Mouse (Mus musculus): ENCODE measurements at regions not wholly inside any gene's neighbourhood (a gene's known extent, or its start where the extent isn't known, plus 50 kb on each side); places are given as distances from the start of the nearest gene placed in this dataset.

DNA sequence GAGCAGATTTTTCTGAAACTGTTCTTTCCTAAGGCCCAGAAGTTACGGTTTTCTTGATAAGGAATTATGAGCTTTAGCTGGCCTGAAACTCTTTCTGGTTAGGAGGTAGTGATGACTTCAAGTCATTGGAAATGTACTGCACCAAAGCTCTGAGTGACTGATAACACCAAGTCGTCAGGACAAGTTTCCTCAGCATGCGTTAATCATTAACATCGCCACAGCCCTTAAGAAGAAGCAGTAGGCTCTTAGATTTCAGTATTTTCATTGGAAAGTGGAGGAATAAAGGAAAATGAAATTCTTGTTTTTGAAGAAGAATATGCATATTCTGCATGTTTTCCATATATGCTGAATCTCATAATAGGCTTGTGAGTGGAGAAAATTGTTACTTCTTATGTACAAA lies 390.3 kb upstream of the Gm11114 start:
- DNase-seq (ENCODE audit: low read depth, low spot score) = no peak

DNA sequence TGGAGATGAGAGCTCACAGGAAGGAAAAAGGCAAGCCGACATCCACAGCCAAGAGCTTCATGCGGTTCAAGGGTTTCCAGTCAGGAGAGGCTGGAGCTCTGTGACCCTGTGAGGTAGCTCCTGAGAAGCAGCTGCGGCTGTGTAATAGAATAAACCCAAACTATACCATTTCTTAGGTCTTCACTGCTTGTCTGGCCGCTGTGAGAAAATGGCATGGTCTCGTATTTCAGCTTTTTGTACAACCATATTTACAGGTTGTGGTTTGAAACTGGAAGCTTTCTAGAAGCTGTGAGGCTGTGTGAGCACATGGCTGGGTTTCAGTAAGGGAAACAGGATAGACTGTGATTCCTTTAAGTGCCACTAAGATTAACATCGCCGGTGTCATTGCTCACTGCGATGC lies 388.6 kb upstream of the Gm11114 start:
- DNase-seq (ENCODE audit: low read depth, low spot score) = no peak

GRCm38 (mm10) chr9:84936291-84937055 lies 376.1 kb upstream of the Gm11114 start:
- DNase-seq (ENCODE audit: low read depth, low spot score) = no peak

DNA sequence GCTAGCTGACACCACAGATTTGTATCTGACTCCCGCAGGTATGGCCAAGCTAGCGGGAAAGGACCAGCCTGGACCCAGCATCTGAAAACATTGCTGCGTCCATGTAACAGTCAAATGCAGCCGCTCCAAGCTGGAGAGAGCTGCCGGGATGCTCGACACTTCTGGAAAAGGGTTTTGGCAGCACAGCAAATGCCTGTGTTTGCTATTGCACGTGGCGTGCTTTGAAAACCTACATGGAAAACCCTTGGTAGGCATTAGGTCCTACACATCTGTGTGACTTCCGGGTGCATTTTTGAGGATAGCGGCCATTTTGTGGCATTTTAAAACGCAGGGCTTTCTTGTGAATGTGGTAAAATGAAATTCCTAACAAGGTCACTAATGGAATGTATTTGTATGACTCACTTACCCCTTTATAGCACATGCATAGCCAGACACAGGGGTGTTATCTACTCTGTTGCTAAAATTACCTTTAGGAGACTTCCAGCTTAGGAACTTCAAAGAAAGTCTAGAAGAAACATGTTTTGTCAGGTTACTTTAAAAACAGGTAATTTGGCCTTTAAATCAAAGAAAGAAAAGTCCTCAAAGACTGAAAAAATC lies 345.9 kb upstream of the Gm11114 start:
- DNase-seq (ENCODE audit: low read depth, low spot score) = no peak

GRCm38 (mm10) chr9:84969975-84970608 lies 342.5 kb upstream of the Gm11114 start:
- no peak for DNase-seq (ENCODE audit: low read depth, low spot score)

- no peak for DNase-seq (ENCODE audit: low read depth, low spot score)
Observed at GRCm38 (mm10) chr9:84977470-84977869, 335.1 kb upstream of the Gm11114 start.

DNA sequence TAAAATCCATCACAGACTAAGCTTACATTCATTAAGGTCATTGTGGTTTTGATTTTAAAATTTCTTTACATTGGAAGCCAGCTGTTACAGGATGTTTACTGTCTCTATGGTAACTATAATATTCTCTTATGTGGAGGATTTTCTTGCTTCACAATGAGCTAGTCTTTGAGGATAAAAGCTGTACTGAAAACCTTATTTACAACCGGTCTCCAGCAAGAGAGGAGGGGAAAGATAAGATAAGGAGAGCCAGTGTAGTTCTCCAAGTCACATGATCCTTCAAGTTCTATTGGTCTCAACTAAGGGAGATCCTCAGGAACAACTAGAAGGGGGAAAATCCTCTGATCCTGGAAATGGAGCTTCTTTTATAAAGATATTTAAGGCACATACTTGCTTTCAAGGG lies 309.2 kb upstream of the Gm11114 start:
- no peak for DNase-seq (ENCODE audit: low read depth, low spot score)

- no peak for DNase-seq (ENCODE audit: low read depth, low spot score)
Observed at GRCm38 (mm10) chr9:85011361-85011760, 301.2 kb upstream of the Gm11114 start.

DNA sequence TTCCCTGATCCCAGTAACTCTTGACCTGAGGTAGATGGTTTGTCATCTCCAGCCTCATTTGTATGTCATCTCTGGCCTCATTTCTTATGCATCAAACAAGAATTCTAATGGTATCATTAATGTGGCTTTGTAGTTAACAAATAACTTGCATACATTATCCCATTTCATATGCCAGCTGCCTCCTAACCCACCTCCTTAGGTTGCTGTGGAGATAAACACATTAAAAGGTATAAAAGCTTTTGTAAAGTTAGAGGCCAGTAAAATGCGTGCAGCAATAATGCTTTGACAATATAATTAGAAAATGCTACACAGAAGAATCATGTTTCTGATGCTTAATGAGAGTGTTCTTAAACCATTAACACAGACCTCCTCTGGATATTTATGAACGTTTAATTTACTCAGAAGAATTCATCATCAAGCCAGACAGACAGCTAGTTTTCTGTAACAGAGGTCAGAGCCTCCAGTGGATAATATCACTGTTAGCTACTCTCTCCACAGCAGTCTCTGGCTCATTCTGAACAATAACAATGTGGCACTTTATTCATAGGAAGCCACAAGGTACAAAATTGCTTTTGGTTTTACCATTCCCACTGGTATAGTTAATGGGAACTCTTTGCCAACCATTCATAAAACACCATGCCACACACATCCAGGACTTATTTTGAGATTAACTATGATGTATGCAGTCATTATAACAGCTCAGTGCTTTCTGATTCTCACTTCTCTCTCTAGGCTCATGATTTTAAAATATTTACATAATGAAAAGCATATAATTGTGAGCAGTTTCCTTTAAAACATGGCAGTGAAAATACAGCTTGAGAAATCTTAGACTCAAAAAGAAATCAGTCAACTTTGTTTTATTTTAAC lies 264.2 kb upstream of the Gm11114 start:
- no peak for DNase-seq (ENCODE audit: low read depth, low spot score)

GRCm38 (mm10) chr9:85052526-85052925 lies 260.0 kb upstream of the Gm11114 start:
- DNase-seq (ENCODE audit: low read depth, low spot score) = no peak

DNA sequence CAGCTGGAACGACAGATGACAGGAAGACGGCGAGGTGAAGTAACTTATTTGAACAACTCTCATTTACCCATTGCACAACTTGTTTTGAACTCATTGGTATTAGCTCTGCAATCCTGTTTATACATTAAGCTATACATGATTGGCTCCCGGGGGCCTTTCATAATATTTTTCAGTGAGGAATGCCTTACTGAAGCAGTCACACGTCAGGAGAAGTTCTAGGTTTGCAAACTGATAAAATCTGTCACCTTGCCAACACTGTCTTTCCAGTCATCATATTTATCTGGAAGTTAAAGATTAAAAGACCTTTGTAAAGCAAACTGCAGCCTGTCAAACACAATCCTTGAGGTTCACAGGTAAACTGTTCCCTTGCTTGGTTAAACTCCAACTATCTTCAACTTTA lies 232.6 kb upstream of the Gm11114 start:
- DNase-seq (ENCODE audit: low read depth, low spot score) = no peak

DNA sequence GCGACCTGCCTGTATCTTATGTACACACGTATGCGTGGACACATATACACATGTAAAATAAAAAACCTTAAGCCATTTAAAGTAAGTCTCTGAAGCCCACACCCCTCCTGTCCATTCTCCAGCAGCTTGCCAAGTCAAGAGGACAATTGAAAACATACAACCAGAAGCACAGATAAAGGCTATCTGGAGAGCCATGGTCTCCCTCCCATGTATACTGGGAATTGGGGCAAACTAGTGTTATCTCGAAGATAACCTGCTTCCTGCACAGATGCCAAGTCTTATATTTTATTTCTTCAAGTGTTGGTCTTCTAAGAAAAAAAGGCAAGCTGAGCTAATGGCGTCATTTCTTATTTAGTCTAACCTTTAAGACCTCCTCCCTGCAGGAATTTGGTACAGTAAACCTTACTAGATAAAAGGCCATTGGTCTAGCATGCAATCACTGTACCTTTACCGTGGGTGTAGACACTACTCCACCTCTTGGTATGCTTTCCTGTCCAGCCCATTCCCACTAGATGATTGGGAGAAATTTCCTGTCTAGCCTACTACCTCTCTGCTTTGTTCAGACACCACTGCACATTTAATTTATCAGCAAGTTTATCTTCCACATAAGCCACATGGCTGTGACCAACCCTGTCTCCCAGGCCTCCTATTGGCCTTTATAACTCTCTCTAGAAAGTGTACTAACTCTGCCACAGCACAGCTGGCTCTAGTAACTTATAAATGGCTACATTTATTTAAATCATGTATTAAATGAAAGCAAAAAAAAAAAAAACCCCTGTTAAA lies 223.8 kb upstream of the Gm11114 start:
- no peak for DNase-seq (ENCODE audit: low read depth, low spot score)

DNA sequence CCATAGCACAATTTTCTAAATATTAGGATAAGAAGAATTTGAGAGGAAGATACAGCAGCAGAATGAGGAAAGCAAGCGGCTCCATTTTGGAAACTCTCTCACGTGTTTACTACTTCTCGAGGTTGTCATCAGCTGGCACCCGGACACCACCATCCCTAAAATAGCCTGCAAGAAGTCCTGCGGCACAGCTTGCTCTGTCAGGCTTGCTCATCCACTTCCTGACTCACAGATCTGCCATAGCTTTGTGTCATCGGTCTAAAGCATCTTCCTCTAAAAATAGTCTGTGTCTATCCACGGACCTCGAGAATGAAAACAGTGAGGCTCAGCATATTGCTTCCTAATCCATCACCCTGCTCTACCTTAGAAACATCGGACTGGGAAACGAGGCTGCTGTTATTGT lies 222.3 kb upstream of the Gm11114 start:
- DNase-seq (ENCODE audit: low read depth, low spot score) = no peak

DNA sequence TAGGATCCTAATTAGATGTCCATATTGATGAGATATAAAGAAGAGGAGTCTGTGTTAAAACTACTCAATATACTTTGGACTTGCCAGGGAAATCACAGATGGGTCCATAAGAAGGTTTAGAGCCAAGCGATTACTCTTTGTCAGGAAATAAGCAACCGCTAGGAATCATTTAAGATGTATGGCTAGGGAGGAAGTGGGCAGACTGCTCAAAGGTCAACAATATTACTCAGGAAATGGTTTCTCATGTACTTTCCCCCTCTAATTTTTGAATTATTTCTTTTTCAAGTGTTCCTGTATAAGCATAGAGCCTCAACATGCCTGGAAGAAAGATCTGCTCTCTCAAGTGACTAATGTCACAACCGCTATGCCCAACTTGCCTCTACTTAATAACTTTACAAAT lies 217.3 kb upstream of the Gm11114 start:
- no peak for DNase-seq (ENCODE audit: low read depth, low spot score)

DNA sequence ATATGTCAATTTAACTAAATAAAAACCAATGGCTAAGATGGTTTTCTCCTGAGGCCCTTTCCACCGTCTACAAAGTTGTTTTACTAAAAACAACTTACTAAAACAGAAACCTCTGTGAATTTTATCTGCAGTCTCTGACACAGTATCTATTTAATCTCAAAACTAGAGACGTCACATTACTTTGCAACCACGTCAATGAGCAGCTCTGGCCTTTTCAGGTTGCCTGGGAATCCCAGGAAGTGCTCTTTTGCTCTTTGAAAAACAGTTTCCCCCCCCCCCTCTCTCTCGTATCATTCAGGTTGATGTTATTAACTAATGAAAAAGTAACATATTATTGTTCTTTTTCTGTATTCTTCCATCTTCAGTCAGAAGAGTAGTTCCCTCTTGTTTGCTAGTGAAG lies 216.1 kb upstream of the Gm11114 start:
- no peak for DNase-seq (ENCODE audit: low read depth, low spot score)

DNA sequence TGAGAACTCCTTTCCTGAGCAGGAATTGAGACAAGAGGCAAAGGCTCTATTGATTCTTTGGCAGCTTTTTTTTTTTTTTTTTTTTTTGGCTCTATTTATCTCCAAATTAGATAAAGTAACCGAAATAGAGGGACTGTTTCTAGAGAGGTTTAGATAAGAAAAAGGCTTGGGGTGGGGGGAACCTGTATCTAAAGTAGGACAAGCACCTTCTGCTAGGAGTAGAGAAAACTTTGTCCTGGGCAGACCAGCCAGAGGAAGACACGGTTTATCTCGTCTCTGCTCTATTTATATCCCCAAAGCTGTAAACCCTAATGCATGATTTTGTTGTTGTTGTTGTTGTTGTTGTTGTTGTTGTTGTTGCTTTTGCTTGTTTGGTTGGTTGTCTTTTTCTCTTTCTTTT lies 199.6 kb upstream of the Gm11114 start:
- no peak for DNase-seq (ENCODE audit: low read depth, low spot score)

GRCm38 (mm10) chr9:85114234-85114633 lies 198.3 kb upstream of the Gm11114 start:
- DNase-seq (ENCODE audit: low read depth, low spot score) = no peak

DNA sequence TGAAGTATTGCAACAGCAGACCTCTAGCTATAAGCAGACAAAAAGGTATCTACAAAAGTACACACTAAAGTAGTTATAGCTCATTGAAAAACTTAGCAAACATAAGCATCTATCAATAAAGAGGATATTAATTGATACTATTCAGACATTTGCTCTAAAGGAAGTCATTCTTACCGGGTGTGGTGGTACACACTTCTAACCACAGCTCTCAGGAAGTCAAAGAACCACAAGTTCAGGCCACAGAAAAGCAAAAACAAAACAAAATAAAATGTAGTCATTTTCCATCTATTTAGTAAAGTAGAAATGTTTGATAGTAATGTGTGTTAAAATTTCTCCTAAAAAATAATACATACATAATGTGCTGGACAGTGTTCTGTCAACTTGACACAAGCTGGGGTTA lies 192.5 kb upstream of the Gm11114 start:
- DNase-seq (ENCODE audit: low read depth, low spot score) = no peak

GRCm38 (mm10) chr9:85121059-85121458 lies 191.5 kb upstream of the Gm11114 start:
- no peak for DNase-seq (ENCODE audit: low read depth, low spot score)

DNA sequence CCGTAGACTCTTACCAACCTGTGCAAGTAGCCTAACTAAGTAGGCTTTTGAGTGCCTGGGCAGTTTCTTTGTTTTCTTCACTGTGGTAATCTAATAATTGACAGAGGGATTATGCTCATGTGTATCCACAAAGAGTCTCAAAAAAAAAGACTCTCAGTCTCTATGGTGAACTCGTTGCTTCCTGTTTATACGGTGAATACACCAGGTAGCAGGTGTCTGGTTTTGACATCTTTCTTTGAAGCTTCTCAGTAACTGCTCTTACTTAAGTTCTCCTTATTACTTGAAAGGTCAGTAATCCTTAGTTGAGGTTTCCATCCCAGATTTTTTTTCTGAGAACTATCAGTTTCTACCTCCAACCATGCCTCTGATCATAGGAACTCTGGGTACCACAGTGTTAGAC lies 188.9 kb upstream of the Gm11114 start:
- no peak for DNase-seq (ENCODE audit: low read depth, low spot score)

GRCm38 (mm10) chr9:85125775-85126174 lies 186.8 kb upstream of the Gm11114 start:
- DNase-seq (ENCODE audit: low read depth, low spot score) = no peak
